Mouse (Mus musculus): Measurements from ENCODE around the gene Ang4. TPM values are rescaled to one million over a fixed set of nuclear protein-coding genes. Genes with fewer than 3 reads are reported as not detected.

Gene Ang4
- polyA plus RNA-seq, 1 experiment from 2014 or later, result not detected

DNA sequence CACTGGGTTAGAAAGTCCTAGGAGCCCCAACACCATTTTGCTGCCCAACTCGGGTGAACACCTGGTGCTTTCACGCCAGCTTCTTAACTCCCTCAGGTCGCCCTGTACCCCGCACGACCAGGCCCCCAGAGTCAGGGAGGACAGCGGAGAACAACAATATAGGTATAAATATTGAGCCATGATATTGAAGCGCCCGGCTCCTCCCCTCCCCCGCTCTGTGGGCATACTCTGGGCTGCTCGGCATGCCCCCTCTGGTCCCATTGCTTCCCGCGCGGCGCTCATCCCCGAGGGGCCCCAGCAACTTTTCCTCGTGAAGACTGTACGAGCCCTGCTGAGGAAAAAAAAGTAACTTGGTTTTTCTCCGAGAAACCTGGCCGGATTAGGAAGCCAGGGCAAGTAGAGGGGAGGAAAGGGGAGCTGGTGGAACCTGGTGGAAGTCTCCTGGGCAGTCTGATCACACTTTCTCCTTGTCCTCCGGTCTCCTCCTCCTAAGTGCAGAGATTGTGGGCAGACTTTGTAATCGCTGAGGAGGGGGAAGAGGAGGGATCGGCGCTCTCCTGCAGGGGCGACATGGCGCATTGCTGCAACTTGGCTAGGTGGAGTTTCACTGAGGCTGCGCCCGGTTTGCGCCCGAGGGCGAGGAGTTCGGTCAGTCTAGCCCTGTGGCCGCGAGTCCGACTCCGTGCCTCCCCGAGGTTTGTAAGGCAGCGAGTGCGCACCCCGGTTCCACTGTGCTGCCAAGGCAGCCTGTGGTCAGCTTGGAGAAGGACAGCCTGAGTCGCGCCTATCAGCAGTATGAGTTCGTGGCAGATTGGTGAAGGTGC lies 32.8 kb downstream of the Ang4 start:
- H3K4me2 ChIP-seq (ENCODE audit: low read depth, low read length), result peak overlapping the region; percentile 71
- peaks cover 6% of the 10 kb centered on the region; the same call in 1 of the 2 replicates for H3K4me1 ChIP-seq (replicated peaks; ENCODE audit: control insufficient read depth, insufficient read depth, low read length)
- no peak overlapping the region for H3K27ac ChIP-seq (ENCODE audit: low read length)
- no peaks in the 10 kb centered on the region for H3K36me3 ChIP-seq (ENCODE audit: control insufficient read depth, insufficient read depth, low read length)
- ATAC-seq (ENCODE audit: low read depth), result 0 out of 2 replicates have a peak, but pooled peaks have one; percentile 2
- H3K27me3 ChIP-seq (ENCODE audit: control insufficient read depth, insufficient read depth, low read depth, low read length), result peaks cover 32% of the 10 kb centered on the region
- no peaks in the 10 kb centered on the region for H3K9me3 ChIP-seq (ENCODE audit: control insufficient read depth, low read length)
- under 1% methylated on average over 42 of the region's 42 CpGs for WGBS
- peak overlapping the region; percentile 46 for H3K4me3 ChIP-seq (ENCODE audit: low read length)
- peak overlapping the region; percentile 21 for H3K9ac ChIP-seq (ENCODE audit: low read length)

GRCm38 (mm10) chr14:51739150-51739993 lies 34.0 kb downstream of the Ang4 start:
- peak overlapping the region; percentile 6; the same call in 1 of the 2 replicates for H3K4me3 ChIP-seq (ENCODE audit: low read length)
- peak overlapping the region; percentile 32 for H3K4me2 ChIP-seq (ENCODE audit: low read depth, low read length)
- H3K27me3 ChIP-seq (ENCODE audit: control insufficient read depth, insufficient read depth, low read depth, low read length), result peaks cover 32% of the 10 kb centered on the region
- H3K4me1 ChIP-seq (replicated peaks; ENCODE audit: control insufficient read depth, insufficient read depth, low read length), result peaks cover 6% of the 10 kb centered on the region; the same call in 1 of the 2 replicates
- no peak for ATAC-seq (ENCODE audit: low read depth)
- no peak overlapping the region for H3K27ac ChIP-seq (ENCODE audit: low read length)
- no peaks in the 10 kb centered on the region for H3K9me3 ChIP-seq (ENCODE audit: control insufficient read depth, low read length)
- no peak overlapping the region for H3K9ac ChIP-seq (ENCODE audit: low read length)
- no peaks in the 10 kb centered on the region for H3K36me3 ChIP-seq (ENCODE audit: control insufficient read depth, insufficient read depth, low read length)
- 3% methylated on average over 24 of the region's 24 CpGs for WGBS

DNA sequence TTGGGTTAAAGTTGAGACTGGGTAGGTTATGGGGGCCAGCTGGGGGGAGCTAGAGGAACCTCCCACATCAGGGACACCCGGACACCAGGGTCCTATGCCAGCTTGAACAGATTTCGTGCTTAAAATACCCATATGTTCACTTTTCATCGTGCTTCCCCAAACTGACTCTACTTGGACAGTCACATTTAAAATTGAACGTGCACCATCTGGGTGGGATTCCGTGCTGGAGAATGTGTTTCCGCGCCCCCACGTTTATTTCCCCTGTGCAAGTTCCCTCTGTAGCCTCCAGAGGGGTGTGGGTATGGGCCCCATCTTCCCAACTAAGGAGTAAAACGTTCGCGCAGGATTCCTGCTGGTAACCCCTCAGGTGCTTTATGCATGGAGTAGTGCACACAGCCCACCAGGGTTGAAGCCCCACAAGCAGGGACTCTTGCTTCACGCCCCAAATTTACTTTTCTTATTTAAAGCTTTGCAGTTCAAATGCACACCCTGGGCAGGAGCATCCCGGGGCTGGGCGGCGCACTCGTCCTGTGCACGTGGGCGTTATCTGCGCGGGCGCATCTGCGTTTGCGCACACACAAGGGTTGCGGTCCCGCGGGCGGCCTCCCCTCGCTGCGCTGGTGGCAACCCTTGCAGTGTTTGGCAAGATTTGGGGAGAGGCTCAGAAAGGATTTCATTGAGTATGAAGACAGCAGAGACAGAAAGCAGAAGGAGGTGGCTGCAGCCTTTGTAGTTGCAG lies 34.8 kb downstream of the Ang4 start:
- Histone ChIP-seq H3K4me3 (ENCODE audit: low read length) (peak overlapping the region; percentile 13; the same call in 1 of the 2 replicates), H3K9ac (ENCODE audit: low read length) (no peak overlapping the region), H3K9me3 (ENCODE audit: control insufficient read depth, low read length) (no peaks in the 10 kb centered on the region), H3K4me1 (replicated peaks; ENCODE audit: control insufficient read depth, insufficient read depth, low read length) (peaks cover 6% of the 10 kb centered on the region; the same call in 1 of the 2 replicates), H3K4me2 (ENCODE audit: low read depth, low read length) (peak overlapping the region; percentile 32; the same call in 1 of the 2 replicates), H3K27me3 (ENCODE audit: control insufficient read depth, insufficient read depth, low read depth, low read length) (peaks cover 32% of the 10 kb centered on the region), H3K27ac (ENCODE audit: low read length) (no peak overlapping the region), H3K36me3 (ENCODE audit: control insufficient read depth, insufficient read depth, low read length) (no peaks in the 10 kb centered on the region)
- ATAC-seq (ENCODE audit: low read depth), result no peak
- WGBS, result 2% methylated on average over 29 of the region's 29 CpGs

- H3K27me3 ChIP-seq (ENCODE audit: control insufficient read depth, insufficient read depth, low read depth, low read length), result peaks cover 32% of the 10 kb centered on the region
- no peak for ATAC-seq (ENCODE audit: low read depth)
Observed at GRCm38 (mm10) chr14:51737967-51738366, 35.4 kb downstream of the Ang4 start.

DNA sequence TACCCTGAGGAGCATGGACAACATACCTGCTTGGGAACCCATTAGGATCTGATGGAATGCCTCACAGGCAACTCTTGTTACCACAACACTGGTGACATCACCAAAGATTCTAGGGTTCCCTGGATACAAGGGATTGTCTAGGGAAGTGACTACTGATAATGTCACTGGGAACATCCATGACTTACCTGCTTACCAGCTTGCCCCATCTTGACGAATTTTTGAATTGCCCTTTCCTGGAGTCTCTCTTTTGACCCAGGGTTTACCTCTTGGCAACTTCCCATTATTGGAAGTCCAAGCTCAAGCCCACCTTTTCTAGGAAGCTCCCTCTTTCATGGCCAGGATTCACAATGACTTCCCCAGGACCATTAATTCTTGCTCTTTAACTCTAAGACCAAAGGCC lies 56.3 kb downstream of the Ang4 start, which contains the start of gene Gm5800:
TSS of gene Gm5800 (minus strand) at position 101 of the 400 bp plus-strand sequence.
- Histone ChIP-seq H3K4me1 (replicated peaks; ENCODE audit: control insufficient read depth, insufficient read depth, low read length) (no peaks in the 10 kb centered on the region), H3K27ac (ENCODE audit: low read length) (no peak within 1 kb of the TSS)
- ATAC-seq (ENCODE audit: low read depth), result no peak

More at GRCm38 (mm10) chr14:51737967-51738366, 35.4 kb downstream of the Ang4 start:
- Histone ChIP-seq H3K4me2 (ENCODE audit: low read depth, low read length) (no peak overlapping the region), H3K36me3 (ENCODE audit: control insufficient read depth, insufficient read depth, low read length) (no peaks in the 10 kb centered on the region), H3K4me3 (ENCODE audit: low read length) (no peak overlapping the region), H3K9me3 (ENCODE audit: control insufficient read depth, low read length) (no peaks in the 10 kb centered on the region), H3K27ac (ENCODE audit: low read length) (no peak overlapping the region), H3K4me1 (replicated peaks; ENCODE audit: control insufficient read depth, insufficient read depth, low read length) (peaks cover 6% of the 10 kb centered on the region; the same call in 1 of the 2 replicates), H3K9ac (ENCODE audit: low read length) (no peak overlapping the region)
- WGBS, result 22% methylated on average over 12 of the region's 12 CpGs

More for the DNA sequence above, 56.3 kb downstream of the Ang4 start, which contains the start of gene Gm5800:
- H3K9ac ChIP-seq (ENCODE audit: low read length), result no peak within 1 kb of the TSS
- H3K9me3 ChIP-seq (ENCODE audit: control insufficient read depth, low read length), result no peaks in the 10 kb centered on the region
- H3K4me2 ChIP-seq (ENCODE audit: low read depth, low read length), result no peak within 1 kb of the TSS
- H3K4me3 ChIP-seq (ENCODE audit: low read length), result no peak within 1 kb of the TSS
- no peaks in the 10 kb centered on the region for H3K27me3 ChIP-seq (ENCODE audit: control insufficient read depth, insufficient read depth, low read depth, low read length)
- WGBS, result 48% methylated on average over 1 of the region's 1 CpGs
- no peaks in the 10 kb centered on the region for H3K36me3 ChIP-seq (ENCODE audit: control insufficient read depth, insufficient read depth, low read length)

Other genes starting within 250 kb of the Ang4 start
- gene Gm5622, start 220.8 kb downstream of the Ang4 start, polyA plus RNA-seq (2015; fragmentation: Nextera tagmentation; extraction: Ambion mirVana), result not detected in 2 replicates
- not detected in 2 replicates for gene Gm17175, start 199.5 kb downstream of the Ang4 start, polyA plus RNA-seq (2015; fragmentation: Nextera tagmentation; extraction: Ambion mirVana)
- not detected in 2 replicates for gene Gm17174, start 181.5 kb downstream of the Ang4 start, polyA plus RNA-seq (2015; fragmentation: Nextera tagmentation; extraction: Ambion mirVana)
- gene Gm17078, start 162.3 kb downstream of the Ang4 start, polyA plus RNA-seq (2015; fragmentation: Nextera tagmentation; extraction: Ambion mirVana), result not detected in 2 replicates
- not detected in 2 replicates for gene Gm4181, start 137.9 kb downstream of the Ang4 start, polyA plus RNA-seq (2015; fragmentation: Nextera tagmentation; extraction: Ambion mirVana)
- gene Gm17079, start 78.1 kb downstream of the Ang4 start, polyA plus RNA-seq (2015; fragmentation: Nextera tagmentation; extraction: Ambion mirVana), result not detected in 2 replicates
- gene Gm5800, start 56.4 kb downstream of the Ang4 start, polyA plus RNA-seq (2015; fragmentation: Nextera tagmentation; extraction: Ambion mirVana), result not detected in 2 replicates
- gene AY358078, start 26.5 kb upstream of the Ang4 start, polyA plus RNA-seq (2015; fragmentation: Nextera tagmentation; extraction: Ambion mirVana), result not detected in 2 replicates
- gene Ear6, start 80.1 kb upstream of the Ang4 start, polyA plus RNA-seq (2015; fragmentation: Nextera tagmentation; extraction: Ambion mirVana), result not detected in 2 replicates
- gene Mettl17, start 111.3 kb upstream of the Ang4 start, polyA plus RNA-seq (2015; fragmentation: Nextera tagmentation; extraction: Ambion mirVana), result 33.5 and 40.4 TPM in 2 replicates
- gene Slc39a2, start 119.3 kb upstream of the Ang4 start, polyA plus RNA-seq (2015; fragmentation: Nextera tagmentation; extraction: Ambion mirVana), result 0.25 and 0.43 TPM in 2 replicates
- gene Ndrg2, start 140.6 kb upstream of the Ang4 start, polyA plus RNA-seq (2015; fragmentation: Nextera tagmentation; extraction: Ambion mirVana), result 93.3 and 109 TPM in 2 replicates
- gene Tppp2, start 144.8 kb upstream of the Ang4 start, polyA plus RNA-seq (2015; fragmentation: Nextera tagmentation; extraction: Ambion mirVana), result not detected in 2 replicates
- gene Rnase13, start 149.2 kb upstream of the Ang4 start, polyA plus RNA-seq (2015; fragmentation: Nextera tagmentation; extraction: Ambion mirVana), result not detected in 2 replicates
- 95.0 and 98.4 TPM in 2 replicates for gene Arhgef40, start 211.1 kb upstream of the Ang4 start, polyA plus RNA-seq (2015; fragmentation: Nextera tagmentation; extraction: Ambion mirVana)
- 0.21 and 0.34 TPM in 2 replicates for gene Tmem253, start 242.1 kb upstream of the Ang4 start, polyA plus RNA-seq (2015; fragmentation: Nextera tagmentation; extraction: Ambion mirVana)
- 20.1 and 20.8 TPM in 2 replicates for gene Zfp219, start 247.1 kb upstream of the Ang4 start, polyA plus RNA-seq (2015; fragmentation: Nextera tagmentation; extraction: Ambion mirVana)

Measured in lung, embryonic 16.5 days (tissue).